Mouse (Mus musculus) C2C12 (cell line): ENCODE measurements at regions not wholly inside any gene's neighbourhood (a gene's known extent, or its start where the extent isn't known, plus 50 kb on each side); places are given as distances from the start of the nearest gene placed in this dataset.

Experiments used
- CTCF ChIP-seq: IDR thresholded peaks from one replicate; pipeline ENCODE4 v1.5.1; 2011; ENCODE audit not compliant: control insufficient read depth, insufficient read depth, insufficient read length
- MAX ChIP-seq: IDR thresholded peaks from one replicate; pipeline ENCODE4 v1.6.1; 2011; ENCODE audit warnings: mild to moderate bottlenecking, control low read depth

GRCm38 (mm10) chr2:30684461-30684860 is 89.6 kb downstream of the Cstad start:
- no peak for TF ChIP-seq CTCF
- TF ChIP-seq MAX = no peak
